Mouse (Mus musculus) embryo, embryonic 11 days (tissue): ENCODE data around the gene Cald1.
A peak's percentile ranks its signal among the peaks of the same experiment; 100 is the strongest.

ENCODE experiments used
- DNase-seq: peaks from one replicate; pipeline ENCODE4 v3.0.0-alpha.2; 2015

Cald1 gene

DNA sequence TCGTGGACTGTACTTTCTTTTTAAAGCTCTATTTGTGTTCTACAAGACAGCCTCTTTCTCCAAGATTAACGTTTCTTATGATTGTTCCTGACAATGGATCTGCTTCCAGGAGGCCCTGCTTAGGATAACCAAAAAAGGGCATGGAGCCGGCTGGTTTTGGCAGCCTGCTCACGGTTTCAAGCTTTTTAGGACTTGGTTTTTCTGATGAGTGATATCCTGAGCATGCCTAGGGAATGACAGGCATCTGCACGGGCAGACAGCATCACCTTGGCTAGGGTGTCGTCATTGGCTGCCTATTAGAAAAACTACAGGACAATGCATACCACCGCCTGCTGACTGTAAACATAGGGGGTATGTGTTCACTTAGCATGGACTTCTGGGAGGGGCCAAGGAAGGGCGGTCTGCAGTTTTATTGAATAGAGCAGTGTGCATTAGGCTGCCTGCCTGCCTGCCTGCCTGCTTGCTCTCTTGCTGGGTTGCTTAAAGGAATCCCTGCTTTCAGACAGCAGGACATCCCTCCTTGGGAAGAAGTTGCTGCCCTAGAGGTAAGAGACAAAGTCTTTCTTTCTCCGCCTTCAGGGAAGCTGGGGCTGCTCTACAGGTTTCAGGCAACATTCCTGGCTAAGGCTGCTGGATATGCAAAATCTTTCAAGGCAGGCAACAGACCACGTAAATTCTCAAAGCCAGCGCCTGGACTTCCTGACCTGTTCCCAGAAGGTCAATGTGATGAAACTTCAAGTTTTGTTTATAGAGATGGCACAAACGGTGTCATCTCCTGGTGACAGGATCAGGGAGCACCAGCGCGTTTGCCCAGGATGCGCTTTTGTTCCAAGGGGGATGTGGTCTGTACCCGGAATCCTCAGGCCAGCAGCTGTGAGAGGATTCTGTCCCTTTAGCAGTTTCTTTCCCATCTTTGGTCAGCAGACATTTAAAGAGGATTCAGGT lies at the start of gene Cald1:
Gene Cald1 (plus strand): TSS at position 380 of the 945 bp plus-strand sequence.
- peak; percentile 76 for DNase-seq

DNA sequence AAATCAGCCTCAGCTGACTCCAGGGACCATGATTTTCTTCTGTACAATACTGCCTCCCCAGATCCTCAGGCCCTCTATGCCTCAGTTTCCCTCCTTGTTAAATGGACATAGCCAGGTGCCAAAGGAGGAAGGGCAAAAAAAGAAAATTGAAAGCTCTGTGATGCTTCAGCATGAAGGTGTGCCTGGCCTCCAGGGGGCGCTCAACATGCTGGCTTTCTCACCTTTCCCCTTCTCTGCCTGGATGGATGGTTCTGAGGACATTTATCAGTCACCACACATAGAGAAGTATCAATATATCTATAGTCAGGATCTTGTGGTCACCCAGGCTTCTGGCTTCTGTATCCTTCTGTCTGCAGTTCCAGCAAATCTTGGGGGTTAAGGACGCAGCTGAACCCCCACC lies 49.3 kb upstream of the Cald1 start:
- DNase-seq = peak; percentile 70

DNA sequence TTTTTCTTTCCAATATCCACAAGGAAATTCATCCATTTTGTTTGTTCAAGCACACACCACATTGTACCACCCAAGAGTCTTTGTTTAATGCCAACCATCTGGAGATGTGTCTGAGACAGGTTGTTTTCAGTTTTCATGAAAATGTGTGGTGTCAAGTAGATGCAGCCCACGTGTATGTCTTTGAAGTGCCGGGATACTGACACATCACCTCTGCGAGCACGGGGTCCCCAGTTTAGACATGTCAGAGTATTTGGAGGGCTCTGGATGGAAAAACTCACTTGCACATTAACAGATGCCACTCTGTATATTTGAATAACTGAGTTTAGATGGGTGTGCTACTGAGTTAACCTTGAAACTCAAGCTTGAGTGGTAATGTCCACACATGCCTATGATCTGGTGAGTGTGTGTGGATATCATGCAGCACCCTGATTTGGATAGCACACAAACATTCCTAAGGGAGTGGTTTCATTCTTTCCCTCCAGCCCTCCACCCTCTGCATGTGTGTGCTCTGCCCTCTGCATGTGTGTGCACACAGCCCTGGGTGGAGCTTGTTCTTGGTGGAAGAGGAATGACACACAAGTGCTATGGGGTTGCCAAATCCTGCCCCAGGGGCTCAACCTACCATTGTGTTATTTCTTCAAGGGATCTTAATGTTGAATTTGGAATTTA lies 45.7 kb upstream of the Cald1 start:
- DNase-seq = no peak

DNA sequence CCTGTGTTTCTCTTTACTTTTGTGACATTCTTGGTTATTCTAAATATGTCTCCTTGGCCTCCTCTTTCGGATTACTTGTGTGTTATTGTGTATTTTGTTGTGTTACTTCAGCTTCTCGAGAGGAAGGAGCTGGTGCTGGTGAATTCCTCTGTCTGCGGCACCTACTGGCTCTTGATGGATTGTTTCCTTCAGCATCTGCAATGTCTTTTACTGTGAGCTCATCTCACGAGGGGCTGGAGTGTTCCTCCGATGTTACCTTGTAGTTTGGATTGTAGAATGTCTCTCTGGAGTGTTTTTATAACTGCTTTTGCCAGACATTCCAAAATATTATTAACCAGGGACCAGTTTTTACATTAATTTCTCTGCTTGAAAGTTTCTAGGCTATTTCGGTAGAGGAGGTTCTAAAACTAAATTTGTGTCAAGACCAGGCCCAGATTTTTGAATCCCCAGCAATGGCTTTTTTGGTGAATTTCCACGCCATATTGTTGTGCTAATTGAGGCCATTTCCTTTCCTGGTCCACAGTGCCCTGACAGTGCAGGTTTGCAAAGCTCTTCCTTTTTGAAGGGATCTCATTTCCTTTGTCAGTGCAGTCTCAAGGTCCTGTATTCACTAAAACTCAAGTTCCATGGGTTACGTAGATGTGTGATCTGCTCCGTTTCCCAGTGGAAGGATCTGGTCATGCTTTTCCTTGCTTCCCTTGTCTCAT lies 43.9 kb upstream of the Cald1 start:
- no peak for DNase-seq

DNA sequence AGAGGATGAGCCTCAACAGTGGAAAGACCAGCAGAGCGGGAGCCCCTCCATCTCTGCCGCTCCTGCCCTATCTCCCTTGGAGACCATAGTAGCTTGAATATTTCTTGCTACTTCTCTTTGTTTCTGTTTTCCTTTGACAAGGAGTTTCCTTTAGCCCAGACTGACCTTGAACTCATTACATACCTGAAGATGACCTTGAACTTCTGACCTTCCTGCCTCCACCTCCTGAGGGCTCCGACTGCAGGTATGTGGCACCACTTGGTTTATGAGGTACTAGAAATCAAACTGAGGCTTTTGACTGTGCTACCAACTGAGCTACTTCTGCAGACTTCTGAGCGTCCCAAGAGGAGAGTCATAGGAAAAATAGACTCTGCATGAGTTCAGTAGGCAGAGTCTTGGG lies 38.8 kb upstream of the Cald1 start:
- no peak for DNase-seq

DNA sequence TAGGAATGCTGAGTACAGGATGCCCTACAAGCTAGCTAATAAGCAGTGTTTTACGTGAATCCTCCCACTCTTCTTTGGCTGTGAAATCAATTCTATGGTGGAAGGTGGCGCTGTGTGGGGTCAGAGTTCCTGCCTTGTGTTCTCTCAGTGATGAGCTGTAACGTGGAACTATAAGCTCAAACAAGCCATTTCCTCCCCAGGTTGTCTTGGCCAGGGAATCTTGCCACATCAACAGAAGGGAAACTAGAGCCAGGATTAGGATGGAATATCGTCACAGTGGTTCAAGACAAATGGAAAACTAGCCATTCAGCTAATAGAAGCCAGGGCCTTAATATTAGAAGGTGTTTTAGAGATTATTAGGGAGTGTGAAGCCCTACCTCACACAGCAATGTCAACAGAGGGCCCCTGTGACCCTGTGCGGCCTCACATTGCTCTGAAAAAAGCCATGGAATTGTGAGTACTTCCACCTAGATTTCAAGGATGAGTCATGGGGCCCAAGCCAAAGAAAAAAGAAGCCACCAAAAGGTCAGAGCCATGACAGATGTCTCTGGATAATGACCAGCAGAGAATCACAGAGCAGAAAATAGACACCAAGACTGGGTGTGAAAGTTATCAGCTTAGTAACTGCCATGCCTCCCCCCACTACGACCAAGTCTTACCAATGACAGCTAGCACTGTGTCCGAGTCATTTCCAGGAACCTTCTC lies 33.0 kb upstream of the Cald1 start:
- DNase-seq = no peak

DNA sequence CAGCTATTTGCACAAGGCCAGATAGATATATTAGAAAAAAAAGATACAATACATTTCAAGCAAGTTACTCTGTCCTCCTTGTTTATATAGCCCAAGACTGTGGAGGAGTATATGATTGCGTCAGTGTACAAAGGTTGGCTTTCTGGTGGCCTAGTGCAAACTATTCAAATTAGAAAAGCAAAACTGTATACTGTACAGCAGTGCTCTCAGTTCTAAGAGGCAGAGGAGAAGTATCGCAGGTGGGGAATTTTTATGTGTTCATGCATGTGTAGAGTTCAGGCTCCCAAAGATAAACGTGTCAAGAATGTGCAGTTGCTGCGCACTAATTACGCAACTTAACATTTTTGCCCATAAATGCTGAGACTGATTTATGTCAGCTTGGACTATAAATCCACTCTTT lies 31.0 kb upstream of the Cald1 start:
- DNase-seq = no peak

DNA sequence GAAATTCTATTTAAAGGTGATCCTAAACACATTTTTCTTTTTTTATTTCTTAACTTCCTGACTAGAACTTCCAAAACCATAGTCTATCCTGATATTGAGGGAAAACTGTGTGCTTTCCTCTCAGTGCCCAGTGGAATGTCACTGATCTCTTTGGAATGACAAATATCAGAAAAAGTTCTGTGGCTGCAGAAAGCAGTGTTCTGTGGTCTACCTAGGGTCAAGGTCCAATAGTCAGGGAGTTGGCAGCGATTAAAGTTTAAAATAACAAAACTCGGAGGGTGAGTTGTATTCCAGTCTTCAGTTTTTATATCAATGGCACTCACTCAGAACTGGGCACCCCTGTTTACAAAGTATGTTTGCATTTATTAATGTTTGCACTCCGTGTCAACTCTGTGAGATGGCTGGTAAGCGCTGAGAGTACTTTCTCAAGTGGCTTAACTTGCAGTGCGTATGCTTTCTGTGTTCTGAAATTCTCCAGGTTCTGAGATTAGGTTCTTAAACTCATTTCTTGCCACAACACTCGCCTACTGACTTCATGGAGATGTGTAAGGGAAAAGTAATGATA lies 18.7 kb upstream of the Cald1 start:
- DNase-seq = no peak

DNA sequence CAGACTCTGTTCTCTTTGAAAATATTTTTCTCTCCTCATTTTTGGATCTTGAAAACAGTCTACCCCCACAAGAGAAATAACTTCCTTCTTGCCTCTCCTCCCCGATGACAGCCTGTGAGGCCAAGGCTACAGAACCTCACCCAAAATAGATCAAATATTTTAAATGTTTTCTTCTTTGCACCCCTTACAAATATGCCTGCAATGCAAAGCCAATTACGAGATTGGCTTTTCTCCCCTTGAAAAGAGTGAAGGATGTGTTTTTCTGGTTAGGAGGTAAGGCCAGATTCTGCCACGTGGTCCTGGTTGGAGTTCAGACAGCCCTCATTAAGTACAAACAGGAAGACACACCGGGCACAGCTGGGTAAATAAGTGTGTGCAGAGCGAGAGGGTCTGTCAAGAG lies 14.9 kb upstream of the Cald1 start:
- no peak for DNase-seq

DNA sequence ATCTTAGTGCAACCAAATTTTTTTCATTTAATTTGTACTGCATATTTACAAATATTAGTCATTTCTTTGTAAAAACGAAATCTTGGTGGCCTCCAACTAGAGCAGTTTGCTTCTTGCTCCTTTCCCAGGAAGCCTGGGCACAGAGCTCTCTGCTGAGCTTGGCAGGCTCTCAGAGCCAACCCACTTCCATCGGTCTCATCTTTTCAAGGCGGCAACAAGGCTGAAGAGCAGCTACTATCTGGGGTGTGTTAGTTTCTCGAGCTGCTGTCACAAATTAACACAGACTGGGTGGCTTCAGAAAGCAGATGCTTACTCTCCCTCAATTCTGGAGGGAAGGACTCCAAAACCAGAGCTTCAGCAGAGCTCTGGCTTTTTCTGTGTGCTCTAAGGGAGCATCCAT lies 10.2 kb upstream of the Cald1 start:
- DNase-seq = no peak

DNA sequence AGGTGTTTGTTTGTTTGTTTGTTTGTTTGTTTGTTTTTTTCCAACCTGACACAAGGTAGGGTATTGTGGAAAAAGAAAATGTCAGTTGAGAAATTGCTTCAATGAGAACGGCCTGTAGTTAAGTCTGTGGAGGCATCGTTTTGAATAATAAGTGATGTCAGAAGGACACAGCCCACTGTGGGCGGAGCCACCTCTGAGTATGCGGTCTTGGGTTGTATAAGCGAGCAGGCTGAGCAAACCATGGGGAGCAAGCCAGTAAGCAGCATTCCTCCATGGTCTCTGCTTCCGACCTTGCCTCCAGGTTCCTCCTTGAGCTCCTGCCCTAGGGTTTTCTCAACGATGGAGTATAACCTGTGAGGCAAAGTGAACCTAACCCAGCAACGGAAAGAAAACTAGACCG lies 7.6 kb upstream of the Cald1 start:
- no peak for DNase-seq

DNA sequence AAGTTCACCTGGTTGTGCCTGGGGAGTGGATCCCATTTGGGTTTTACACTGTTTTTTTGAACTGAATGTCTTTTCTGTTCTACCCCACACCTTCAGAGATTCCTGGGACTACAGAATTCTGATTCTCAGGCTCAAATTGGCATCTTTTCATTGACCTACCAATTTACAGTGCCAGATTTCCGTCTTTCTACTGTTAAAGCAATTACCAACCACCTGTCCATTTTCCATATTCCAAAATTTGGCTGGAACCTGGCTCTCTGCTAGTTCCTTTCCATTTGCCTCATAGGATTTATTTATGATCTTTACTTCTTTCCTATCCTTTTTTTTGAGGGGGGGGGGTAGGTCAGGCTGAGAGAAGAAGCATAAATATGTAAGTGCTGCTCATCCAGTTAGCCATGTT lies 4.9 kb upstream of the Cald1 start:
- no peak for DNase-seq

DNA sequence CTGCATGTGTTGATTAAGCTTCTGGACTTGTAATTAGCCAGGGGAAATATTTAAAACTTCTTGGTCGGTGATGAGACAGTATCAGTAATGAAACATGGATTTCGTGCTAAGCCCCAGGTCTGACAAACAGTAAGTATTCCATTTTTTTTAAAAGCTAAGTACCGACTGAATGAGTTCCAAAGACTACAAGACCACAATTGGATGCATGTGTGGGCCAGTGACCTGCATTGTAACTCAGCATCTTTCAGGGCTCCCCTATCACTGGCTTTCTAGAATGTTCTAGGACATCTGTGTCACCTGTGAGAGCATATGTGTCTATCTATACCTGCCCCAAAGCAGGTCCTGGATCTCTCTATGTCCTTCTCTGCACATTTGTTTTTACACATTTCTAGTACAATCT lies 984 bp upstream of the Cald1 start:
- DNase-seq = no peak

DNA sequence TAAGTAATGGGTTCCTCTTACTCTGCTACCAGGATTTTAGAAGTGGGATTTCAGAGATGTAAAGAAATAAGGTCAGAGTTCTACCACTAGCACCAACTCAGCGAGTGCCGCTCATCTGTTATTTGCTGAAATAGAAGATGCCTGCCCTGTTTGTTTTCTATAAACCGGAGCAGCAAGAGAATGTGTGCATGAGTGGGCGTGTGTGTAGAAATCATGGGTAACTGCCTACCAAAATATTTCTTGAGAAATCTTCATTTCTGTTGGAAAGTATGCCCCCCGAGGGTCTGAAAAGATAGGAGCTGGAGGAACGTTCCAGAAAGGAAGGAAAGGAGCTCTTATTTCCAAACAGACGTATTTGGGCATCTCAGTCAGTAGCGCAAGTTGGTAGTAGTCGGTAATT lies 871 bp downstream of the Cald1 start:
- no peak for DNase-seq

DNA sequence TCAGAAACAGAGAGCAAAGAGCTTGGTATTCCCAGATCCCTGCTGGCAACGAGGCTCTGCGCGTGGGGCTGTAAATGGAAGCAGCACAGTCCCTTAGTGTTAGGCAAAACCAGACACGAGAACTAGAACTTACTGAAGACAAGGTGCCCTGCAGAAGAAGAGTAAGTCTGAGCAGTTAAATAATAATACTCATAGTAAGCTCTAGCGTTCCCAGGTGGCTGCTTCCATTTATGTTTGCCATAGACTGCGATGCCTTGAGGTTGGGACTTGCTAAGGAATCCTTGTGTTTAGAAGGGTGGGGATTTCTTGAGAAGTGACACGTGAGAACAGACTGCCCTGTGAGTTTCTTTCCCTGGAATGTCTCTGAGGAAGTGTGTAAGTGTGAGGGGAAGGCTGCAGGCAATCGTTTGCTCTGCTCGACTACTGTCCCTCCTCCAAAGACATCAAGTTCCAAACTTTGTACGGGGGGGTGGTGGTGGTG lies 1.4 kb downstream of the Cald1 start:
- no peak for DNase-seq

DNA sequence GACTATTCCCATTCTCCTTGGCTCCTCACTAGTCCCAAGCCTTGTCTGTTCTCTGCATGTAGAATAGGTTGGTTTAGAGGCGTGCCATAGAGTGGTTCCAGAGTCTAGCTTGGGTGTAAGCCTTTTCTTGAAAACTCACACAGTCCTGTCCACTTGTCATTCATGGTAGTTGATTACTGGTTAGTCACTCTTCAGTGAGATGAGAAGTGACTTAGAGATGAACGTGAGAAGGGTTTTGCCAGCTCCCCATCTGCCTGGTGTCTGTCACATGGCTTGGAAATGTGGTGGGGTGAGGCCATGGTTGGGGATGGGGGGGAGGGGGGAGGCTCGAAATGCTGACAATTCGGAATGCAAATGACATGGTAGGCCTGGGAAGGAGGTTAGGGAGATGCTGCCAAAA lies 2.5 kb downstream of the Cald1 start:
- no peak for DNase-seq

DNA sequence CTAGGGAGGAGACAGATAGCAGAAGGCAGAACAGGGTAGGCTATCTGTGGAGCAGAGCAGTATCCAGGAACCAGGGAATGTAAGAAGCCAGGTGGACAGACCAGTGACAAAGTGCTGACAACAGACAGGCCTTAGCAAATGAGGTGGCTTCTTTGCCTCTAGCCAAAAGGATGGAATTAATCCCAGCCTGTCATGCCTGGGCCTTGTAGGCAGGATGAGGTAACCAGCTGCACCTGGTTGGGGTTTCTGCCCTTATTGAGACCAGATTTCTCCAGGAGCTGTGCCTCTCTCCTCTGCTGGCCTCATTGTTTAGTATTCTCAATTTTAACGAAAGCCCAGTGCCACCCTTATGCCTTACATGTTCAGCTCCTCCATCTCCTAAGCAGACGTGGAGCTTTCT lies 3.8 kb downstream of the Cald1 start:
- peak; percentile 43 for DNase-seq

DNA sequence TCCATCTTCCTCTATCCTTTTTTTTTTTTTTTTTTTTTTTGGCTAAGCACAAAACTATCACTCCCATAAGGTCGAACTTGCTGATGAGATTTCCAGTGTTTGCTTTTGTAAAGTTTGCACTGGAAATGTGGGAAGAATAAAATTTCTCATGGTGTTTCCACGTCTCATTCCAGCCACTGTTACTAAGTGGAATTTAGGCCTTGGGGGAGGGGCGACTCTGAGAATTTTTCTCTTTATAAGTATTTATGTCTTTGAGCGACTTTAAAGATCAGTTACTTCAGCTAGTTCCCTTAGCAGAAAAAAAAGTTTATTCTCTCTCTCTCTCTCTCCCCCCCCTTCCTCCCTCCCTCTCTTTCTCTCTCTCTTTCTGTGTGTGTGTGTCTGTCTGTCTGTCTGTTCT lies 8.1 kb downstream of the Cald1 start:
- no peak for DNase-seq

DNA sequence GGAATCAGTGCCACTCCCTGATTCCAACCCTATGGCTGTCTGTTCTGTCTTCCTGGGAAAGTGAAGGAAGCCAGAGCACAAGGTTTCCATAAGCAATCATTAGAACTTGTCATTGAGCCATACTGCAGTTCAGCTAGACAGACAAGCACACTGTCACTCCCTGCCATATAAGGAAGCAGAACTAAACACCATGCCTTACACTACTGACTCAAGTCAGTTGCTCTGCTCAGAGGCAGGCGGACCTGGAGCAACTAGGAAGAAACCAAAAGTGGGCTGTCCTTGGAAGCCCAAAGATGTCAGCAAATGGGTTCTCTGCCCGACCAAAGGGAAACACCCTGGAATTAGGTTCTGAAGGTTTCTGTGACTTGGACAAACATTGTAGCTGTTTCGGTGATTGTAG lies 10.3 kb downstream of the Cald1 start:
- DNase-seq = no peak

DNA sequence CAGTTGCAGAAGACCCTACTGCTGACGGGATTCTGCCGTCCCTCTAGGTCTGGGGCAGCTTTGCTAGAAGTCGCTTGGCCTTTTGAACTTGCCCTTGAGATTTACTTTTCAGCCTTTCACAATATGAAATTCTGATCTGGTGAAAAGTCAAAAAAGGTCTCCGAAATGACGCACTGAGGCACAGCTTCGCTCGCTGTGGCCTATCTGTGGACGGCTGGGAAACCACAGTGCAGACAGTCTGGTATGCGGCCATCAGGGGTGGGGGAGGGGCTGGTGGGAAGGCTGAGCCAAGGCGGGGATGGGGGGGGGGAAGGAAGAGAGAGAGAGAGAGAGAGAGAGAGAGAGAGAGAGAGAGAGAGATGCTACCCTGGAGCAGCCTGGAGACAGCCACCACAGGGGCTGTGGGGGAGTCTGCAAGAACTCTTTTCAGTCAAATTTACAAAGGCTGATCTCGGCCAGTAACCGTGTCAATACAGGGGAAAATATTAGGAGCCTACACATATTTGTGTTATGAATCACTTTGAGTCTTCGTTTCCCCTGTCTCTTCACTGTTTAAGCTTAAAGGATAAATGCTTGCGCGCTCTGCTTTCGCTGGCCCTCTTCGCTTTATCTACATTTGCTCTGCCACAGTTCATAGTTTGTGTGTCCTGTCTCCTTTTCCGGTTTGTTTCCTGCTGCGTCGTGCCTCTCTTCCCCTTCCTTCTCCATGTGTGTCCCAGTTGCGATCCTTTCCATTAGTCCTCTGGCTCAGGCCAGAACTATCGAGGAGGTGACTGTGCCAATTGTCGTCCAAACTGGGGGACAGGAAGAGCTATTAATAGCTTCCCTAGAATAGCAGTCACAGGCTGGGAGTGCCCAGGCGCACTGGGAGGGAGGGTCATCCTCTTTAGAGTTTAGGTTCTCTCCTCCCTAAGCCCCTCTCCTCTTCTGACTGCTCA lies 11.9 kb downstream of the Cald1 start:
- peak; percentile 71 for DNase-seq

DNA sequence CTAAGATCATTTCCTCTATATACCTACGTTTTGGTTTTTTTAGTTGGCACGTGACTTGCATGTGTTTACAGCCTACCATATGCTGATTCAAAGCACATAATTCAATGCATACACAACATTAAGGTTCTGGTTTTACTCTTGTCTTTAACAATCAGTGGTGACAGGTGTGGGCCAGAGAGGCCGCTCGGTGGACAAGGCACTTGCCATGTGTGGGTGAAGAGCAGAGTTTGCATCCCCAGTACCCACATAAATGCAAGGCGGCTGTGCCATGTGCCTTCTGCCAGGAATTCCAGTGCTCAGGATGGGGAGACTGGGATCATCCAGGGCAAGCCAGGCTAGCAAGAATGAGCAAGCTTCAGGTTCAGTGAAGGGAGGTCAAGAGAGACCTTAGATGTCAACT lies 14.8 kb downstream of the Cald1 start:
- no peak for DNase-seq
